Mouse (Mus musculus): ENCODE results near the gene Gm21876. TPM values are rescaled to one million over a fixed set of nuclear protein-coding genes. Genes with fewer than 3 reads are reported as not detected.
"Not testable (repeated sequence)": the region's sequence is repeated elsewhere in the genome, so short reads cannot be mapped to it uniquely, and the experiment has no call there.

Gm21876 gene
- not detected in 2 replicates for polyA plus RNA-seq (2012; rRNA removed)

- WGBS = 72% methylated on average over 3 of the region's 3 CpGs
- DNase-seq (ENCODE audit: low read depth, low spot score) = no peak
Measured at GRCm38 (mm10) chrX:21175553-21175952, at the start of gene Gm21876. Gene Gm21876, minus strand, starts transcription at chrX:21175653.

- WGBS = 54% methylated on average over 3 of the region's 3 CpGs
- DNase-seq (ENCODE audit: low read depth, low spot score) = no peak
Measured at GRCm38 (mm10) chrX:21220422-21220821, 45.0 kb upstream of the Gm21876 start.

- not testable (repeated sequence) for DNase-seq (ENCODE audit: low read depth, low spot score)
- 92% methylated on average over 25 of the region's 25 CpGs for WGBS
Measured at GRCm38 (mm10) chrX:21146675-21147074, 28.8 kb downstream of the Gm21876 start.

Other genes starting within 250 kb of the Gm21876 start
- gene Cfp, start 244.1 kb downstream of the Gm21876 start, polyA plus RNA-seq (2012; rRNA removed) = 13.5 and 14.7 TPM in 2 replicates
- 3.2 and 5.2 TPM in 2 replicates for gene Elk1, start 225.0 kb downstream of the Gm21876 start, polyA plus RNA-seq (2012; rRNA removed)
- gene Uxt, start 213.6 kb downstream of the Gm21876 start, polyA plus RNA-seq (2012; rRNA removed) = 20.1 and 27.3 TPM in 2 replicates
- gene Zfp182, start 113.3 kb downstream of the Gm21876 start, polyA plus RNA-seq (2012; rRNA removed) = 0.47 and 1.2 TPM in 2 replicates
- gene Spaca5, start 107.2 kb downstream of the Gm21876 start, polyA plus RNA-seq (2012; rRNA removed) = not detected in 2 replicates
- gene Zfp300, start 86.1 kb downstream of the Gm21876 start, polyA plus RNA-seq (2012; rRNA removed) = not detected in 2 replicates
- not detected in 2 replicates for gene Ssxa1, start 59.8 kb downstream of the Gm21876 start, polyA plus RNA-seq (2012; rRNA removed)

All from large intestine, adult 2 months (tissue).